Mouse (Mus musculus): ENCODE results near the gene Efhb. TPM values are rescaled to one million over a fixed set of nuclear protein-coding genes. Genes with fewer than 3 reads are reported as not detected.

The Efhb gene
- 0.09 and 0.11 TPM in 2 replicates for polyA plus RNA-seq (2015; fragmentation: Nextera tagmentation; extraction: Ambion mirVana)

GRCm38 (mm10) chr17:53462603-53463495 lies at the start of gene Efhb:
TSS of gene Efhb (minus strand) at chr17:53463321.
- Histone ChIP-seq H3K4me1 (ENCODE audit: insufficient read depth) (no peaks in the 10 kb centered on the region), H3K9ac (replicated peaks) (0 out of 2 replicates have a peak within 1 kb of the TSS, but pooled peaks have one; percentile 2), H3K9me3 (ENCODE audit: low read length) (no peaks in the 10 kb centered on the region), H3K36me3 (replicated peaks; ENCODE audit: insufficient read depth, low read length) (no peaks in the 10 kb centered on the region), H3K4me2 (ENCODE audit: low read depth, low read length) (peak within 1 kb of the TSS; percentile 68), H3K27me3 (ENCODE audit: insufficient read depth, low read length) (no peaks in the 10 kb centered on the region), H3K4me3 (ENCODE audit: low read depth, low read length) (peak within 1 kb of the TSS; percentile 23), H3K27ac (ENCODE audit: low read depth) (no peak within 1 kb of the TSS)
- WGBS (ENCODE audit: insufficient replicate concordance): 26% methylated on average over 26 of the region's 26 CpGs
- no peak for TF ChIP-seq EP300 (IDR thresholded peaks at IDR 0.05; ENCODE audit: low read depth)
- TF ChIP-seq CTCF (IDR thresholded peaks at IDR 0.05; ENCODE audit: low read depth): no peak
- peak; percentile 80 for DNase-seq
- ATAC-seq: peak; percentile 79

GRCm38 (mm10) chr17:53512311-53512951 lies 49.3 kb upstream of the Efhb start:
- H3K36me3 ChIP-seq (replicated peaks; ENCODE audit: insufficient read depth, low read length): no peaks in the 10 kb centered on the region

GRCm38 (mm10) chr17:53502966-53503365 lies 39.8 kb upstream of the Efhb start:
- Histone ChIP-seq H3K9me3 (ENCODE audit: low read length) (no peaks in the 10 kb centered on the region), H3K36me3 (replicated peaks; ENCODE audit: insufficient read depth, low read length) (peaks cover 32% of the 10 kb centered on the region), H3K4me2 (ENCODE audit: low read depth, low read length) (no peak overlapping the region), H3K4me1 (ENCODE audit: insufficient read depth) (no peaks in the 10 kb centered on the region), H3K27ac (ENCODE audit: low read depth) (no peak overlapping the region), H3K4me3 (ENCODE audit: low read depth, low read length) (no peak overlapping the region), H3K9ac (replicated peaks) (no peak overlapping the region), H3K27me3 (ENCODE audit: insufficient read depth, low read length) (no peaks in the 10 kb centered on the region)
- DNase-seq (no peak), ATAC-seq (no peak)
- TF ChIP-seq EP300 (IDR thresholded peaks at IDR 0.05; ENCODE audit: low read depth) (no peak), CTCF (IDR thresholded peaks at IDR 0.05; ENCODE audit: low read depth) (no peak)
- 84% methylated on average over 2 of the region's 2 CpGs for WGBS (ENCODE audit: insufficient replicate concordance)

More at GRCm38 (mm10) chr17:53512311-53512951, 49.3 kb upstream of the Efhb start:
- H3K27ac ChIP-seq (ENCODE audit: low read depth): no peak overlapping the region
- TF ChIP-seq EP300 (IDR thresholded peaks at IDR 0.05; ENCODE audit: low read depth) (no peak), CTCF (IDR thresholded peaks at IDR 0.05; ENCODE audit: low read depth) (peak; percentile 58)
- H3K9ac ChIP-seq (replicated peaks): no peak overlapping the region
- no peaks in the 10 kb centered on the region for H3K27me3 ChIP-seq (ENCODE audit: insufficient read depth, low read length)
- no peaks in the 10 kb centered on the region for H3K4me1 ChIP-seq (ENCODE audit: insufficient read depth)
- no peaks in the 10 kb centered on the region for H3K9me3 ChIP-seq (ENCODE audit: low read length)
- ATAC-seq (no peak), DNase-seq (no peak)
- 88% methylated on average over 2 of the region's 2 CpGs for WGBS (ENCODE audit: insufficient replicate concordance)
- H3K4me2 ChIP-seq (ENCODE audit: low read depth, low read length): no peak overlapping the region
- H3K4me3 ChIP-seq (ENCODE audit: low read depth, low read length): no peak overlapping the region

GRCm38 (mm10) chr17:53489007-53489378 lies 25.9 kb upstream of the Efhb start:
- no peaks in the 10 kb centered on the region for H3K4me1 ChIP-seq (ENCODE audit: insufficient read depth)
- H3K4me3 ChIP-seq (ENCODE audit: low read depth, low read length): no peak overlapping the region
- H3K27ac ChIP-seq (ENCODE audit: low read depth): peak overlapping the region; percentile 34; the same call in 1 of the 2 replicates
- DNase-seq (no peak), ATAC-seq (no peak)
- no peak overlapping the region for H3K9ac ChIP-seq (replicated peaks)
- no peaks in the 10 kb centered on the region for H3K27me3 ChIP-seq (ENCODE audit: insufficient read depth, low read length)
- TF ChIP-seq CTCF (IDR thresholded peaks at IDR 0.05; ENCODE audit: low read depth): no peak
- TF ChIP-seq EP300 (IDR thresholded peaks at IDR 0.05; ENCODE audit: low read depth): no peak
- WGBS (ENCODE audit: insufficient replicate concordance): 83% methylated on average over 1 of the region's 1 CpGs
- H3K36me3 ChIP-seq (replicated peaks; ENCODE audit: insufficient read depth, low read length): peaks cover 35% of the 10 kb centered on the region
- H3K9me3 ChIP-seq (ENCODE audit: low read length): no peaks in the 10 kb centered on the region
- H3K4me2 ChIP-seq (ENCODE audit: low read depth, low read length): no peak overlapping the region

- DNase-seq (no peak), ATAC-seq (peak; percentile 31; the same call in 1 of the 2 replicates)
- Histone ChIP-seq H3K27me3 (ENCODE audit: insufficient read depth, low read length) (no peaks in the 10 kb centered on the region), H3K4me3 (ENCODE audit: low read depth, low read length) (no peak overlapping the region), H3K36me3 (replicated peaks; ENCODE audit: insufficient read depth, low read length) (peaks cover 38% of the 10 kb centered on the region), H3K27ac (ENCODE audit: low read depth) (peak overlapping the region; percentile 34; the same call in 1 of the 2 replicates), H3K9me3 (ENCODE audit: low read length) (no peaks in the 10 kb centered on the region), H3K9ac (replicated peaks) (no peak overlapping the region), H3K4me1 (ENCODE audit: insufficient read depth) (no peaks in the 10 kb centered on the region), H3K4me2 (ENCODE audit: low read depth, low read length) (no peak overlapping the region)
- WGBS (ENCODE audit: insufficient replicate concordance): 70% methylated on average over 4 of the region's 4 CpGs
- TF ChIP-seq CTCF (IDR thresholded peaks at IDR 0.05; ENCODE audit: low read depth) (no peak), EP300 (IDR thresholded peaks at IDR 0.05; ENCODE audit: low read depth) (no peak)
Observed at GRCm38 (mm10) chr17:53488291-53489006, 25.3 kb upstream of the Efhb start.
